Mouse (Mus musculus) inflammation-experienced regulatory T-cells (primary cell): ENCODE results near the gene Gm6502. TPM values are rescaled to one million over a fixed set of nuclear protein-coding genes. Genes with fewer than 3 reads are reported as not detected.

ENCODE experiments used
- polyA plus RNA-seq, 2 experiments: library from polyadenylated mRNA; unstranded; fragments of 100-300 nt; shearing (Covaris generic); gene quantifications; one replicate each; pipeline ENCODE4 v1.2.1; 2017

The Gm6502 gene
- polyA plus RNA-seq: 1 to 10 TPM in 1 of 2 experiments, under 1 TPM in 1; 0.47 to 4.1 TPM

DNA sequence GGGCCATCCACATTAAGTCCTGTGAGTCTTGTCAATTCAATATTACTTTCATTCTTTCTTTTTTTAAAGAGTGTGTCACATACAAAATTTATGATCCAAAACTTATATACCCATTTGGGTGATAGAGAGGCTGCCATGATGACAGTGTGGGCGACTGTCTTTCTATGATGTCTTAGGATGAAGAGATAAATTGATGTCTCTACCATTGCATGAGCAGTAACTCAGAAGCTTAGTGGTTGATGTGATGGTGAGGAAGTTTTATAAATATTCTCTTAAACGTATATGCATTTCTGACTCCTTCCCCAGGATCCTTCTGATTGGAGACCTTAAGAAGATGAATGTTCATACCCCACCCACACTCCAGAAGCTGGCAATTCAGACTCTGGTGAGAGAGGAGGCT is at the start of gene Gm6502:
TSS of gene Gm6502 (plus strand) at position 301 of the 400 bp plus-strand sequence.

DNA sequence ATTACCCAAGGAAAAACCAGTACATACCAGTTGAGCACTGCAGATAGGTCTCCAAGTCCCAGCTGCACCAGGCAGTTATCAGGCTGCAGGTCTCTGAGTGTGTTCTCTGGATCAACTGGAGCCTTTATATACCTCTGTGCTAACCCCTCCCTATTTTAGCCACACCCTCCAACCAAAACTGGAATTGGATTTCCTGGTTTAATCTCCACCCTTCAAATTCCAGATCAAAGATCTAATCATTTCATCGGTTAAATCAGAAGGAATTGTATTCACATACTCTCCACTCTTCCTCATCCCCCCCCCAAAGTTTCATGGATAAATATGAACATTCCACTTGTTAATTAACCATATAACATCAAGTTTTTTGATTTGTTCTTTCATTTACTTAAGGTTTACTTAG is 7.5 kb upstream of the Gm6502 start, which contains the start of gene A430089I19Rik:
TSS of gene A430089I19Rik (minus strand) at position 101 of the 400 bp plus-strand sequence.

GRCm38 (mm10) chr5:94339449-94339848 is 25.2 kb downstream of the Gm6502 start, which contains the start of gene AA792892:
AA792892 (plus strand) TSS chr5:94339749.

Other genes with a start within 250 kb of the Gm6502 start
- gene BC061212, start 243.9 kb upstream of the Gm6502 start, polyA plus RNA-seq: not detected
- gene Gm6351, start 238.1 kb upstream of the Gm6502 start, polyA plus RNA-seq: 1 to 10 TPM in 1 of 2 experiments, not detected in 1; 5.0 TPM
- gene Gm3106, start 96.4 kb upstream of the Gm6502 start, polyA plus RNA-seq: 1 to 10 TPM in 1 of 2 experiments, under 1 TPM in 1; 0.28 to 2.0 TPM
- not detected for gene A430089I19Rik, start 7.6 kb upstream of the Gm6502 start, polyA plus RNA-seq
- 1 to 10 TPM in 1 of 2 experiments, under 1 TPM in 1; 0.35 to 1.5 TPM for gene AA792892, start 25.3 kb downstream of the Gm6502 start, polyA plus RNA-seq
- under 1 TPM in 1 of 2 experiments, not detected in 1; 0.60 TPM for gene Gm7682, start 131.3 kb downstream of the Gm6502 start, polyA plus RNA-seq
- 1 to 10 TPM in 1 of 2 experiments, under 1 TPM in 1; 0.87 to 2.4 TPM for gene Gm3139, start 211.9 kb downstream of the Gm6502 start, polyA plus RNA-seq